Mouse (Mus musculus) lung, postnatal 0 days (tissue): ENCODE results near the gene Smpd3. TPM values are rescaled to one million over a fixed set of nuclear protein-coding genes. Genes with fewer than 3 reads are reported as not detected.

Experiments used
- ATAC-seq: fragments of 200-750 bp; cut with Nextera tagmentation; 2 replicates; pipeline ENCODE4 v1.8.0; 2017; ENCODE audit warnings: moderate library complexity
- DNase-seq: peaks from one replicate; pipeline ENCODE4 v3.0.0-alpha.2; 2016; ENCODE audit warnings: low spot score
- H3K27ac ChIP-seq: fragments of 300-500 bp; sonication (generic); 2 replicates; pipeline ENCODE4 v1.5.1; 2014; ENCODE audit warnings: antibody characterized with exemption, mild to moderate bottlenecking, low read length, mixed read lengths
- H3K27me3 ChIP-seq: fragments of 300-500 bp; sonication (generic); replicated peaks from 2 replicates; pipeline ENCODE4 v1.6.1; 2014; ENCODE audit warnings: low read length, mixed read lengths; ENCODE audit not compliant: insufficient read depth
- H3K36me3 ChIP-seq: fragments of 300-500 bp; sonication (generic); 2 replicates; pipeline ENCODE4 v1.6.1; 2014; ENCODE audit warnings: low read length, mixed read lengths; ENCODE audit not compliant: insufficient read depth
- H3K4me1 ChIP-seq: fragments of 300-500 bp; sonication (generic); 2 replicates; pipeline ENCODE4 v1.6.1; 2014; ENCODE audit warnings: antibody characterized with exemption, low read depth, low read length, mixed read lengths; ENCODE audit not compliant: insufficient read depth
- H3K4me2 ChIP-seq: fragments of 300-500 bp; sonication (generic); replicated peaks from 2 replicates; pipeline ENCODE4 v1.6.1; 2014; ENCODE audit warnings: low read depth, mild to moderate bottlenecking, low read length, moderate library complexity, mixed read lengths
- H3K4me3 ChIP-seq: fragments of 300-500 bp; sonication (generic); 2 replicates; pipeline ENCODE4 v1.5.1; 2014; ENCODE audit warnings: low read depth, low read length
- H3K9ac ChIP-seq: fragments of 300-500 bp; sonication (generic); replicated peaks from 2 replicates; pipeline ENCODE4 v1.6.1; 2014; ENCODE audit warnings: low read depth, mild to moderate bottlenecking
- H3K9me3 ChIP-seq: fragments of 300-500 bp; sonication (generic); 2 replicates; pipeline ENCODE4 v1.6.1; 2016; ENCODE audit warnings: low read length, mixed read lengths
- CTCF ChIP-seq: IDR thresholded peaks from 2 replicates; pipeline ENCODE4 v1.5.1; 2016; ENCODE audit warnings: antibody characterized with exemption, mild to moderate bottlenecking
- EP300 ChIP-seq: IDR thresholded peaks from 2 replicates; pipeline ENCODE4 v1.6.1; 2016; ENCODE audit warnings: antibody characterized with exemption, mild to moderate bottlenecking, control low read depth
- WGBS: fragments of 180-500 bp; shearing (Covaris S2); extraction: QIAGEN DNeasy Blood & Tissue Kit; methylation state at CpG from one replicate; pipeline ENCODE4 v1.1.7; 2014; 5-methylcytosine and 5-hydroxymethylcytosine counted together
- polyA plus RNA-seq: library from polyadenylated mRNA; unstranded; fragments of >200 nt; fragmentation: Nextera tagmentation; extraction: Ambion mirVana; gene quantifications from 2 replicates; pipeline ENCODE4 v1.2.1, GENCODE M21; 2015

The Smpd3 gene
- polyA plus RNA-seq, 1 experiment from 2014 or later, result 1.7 TPM

GRCm38 (mm10) chr8:106232751-106233150, 105.0 kb downstream of the Smpd3 start:
- H3K27me3 ChIP-seq, result no peaks in the 10 kb centered on the region
- no peak overlapping the region for H3K9ac ChIP-seq
- H3K4me2 ChIP-seq, result no peak overlapping the region
- H3K36me3 ChIP-seq, result peaks cover 5% of the 10 kb centered on the region; the same call in 1 of the 2 replicates
- H3K27ac ChIP-seq, result no peak overlapping the region
- WGBS, result 56% methylated on average over 3 of the region's 3 CpGs
- TF ChIP-seq EP300 (no peak), CTCF (no peak; the same call in 1 of the 2 replicates)
- no peaks in the 10 kb centered on the region for H3K9me3 ChIP-seq
- no peak overlapping the region for H3K4me3 ChIP-seq
- no peaks in the 10 kb centered on the region for H3K4me1 ChIP-seq
- DNase-seq (no peak), ATAC-seq (no peak)

GRCm38 (mm10) chr8:106231536-106231935, 106.3 kb downstream of the Smpd3 start:
- Histone ChIP-seq H3K27me3 (no peaks in the 10 kb centered on the region), H3K36me3 (peaks cover 5% of the 10 kb centered on the region; the same call in 1 of the 2 replicates), H3K4me1 (no peaks in the 10 kb centered on the region), H3K27ac (no peak overlapping the region), H3K9me3 (no peaks in the 10 kb centered on the region), H3K9ac (no peak overlapping the region), H3K4me3 (no peak overlapping the region), H3K4me2 (no peak overlapping the region)
- whole genome bisulfite sequencing, result 92% methylated on average over 7 of the region's 7 CpGs
- no peak for DNase-seq
- TF ChIP-seq CTCF, result no peak
- TF ChIP-seq EP300, result no peak
- no peak for ATAC-seq

- H3K9me3 ChIP-seq, result no peaks in the 10 kb centered on the region
- WGBS, result 36% methylated on average over 9 of the region's 9 CpGs
- peak; percentile 59 for DNase-seq
- no peaks in the 10 kb centered on the region for H3K27me3 ChIP-seq
- H3K27ac ChIP-seq, result no peak overlapping the region
- H3K4me3 ChIP-seq, result no peak overlapping the region
- H3K4me1 ChIP-seq, result no peaks in the 10 kb centered on the region
- no peak overlapping the region for H3K4me2 ChIP-seq
- H3K36me3 ChIP-seq, result no peaks in the 10 kb centered on the region; the same call in 1 of the 2 replicates
- no peak for ATAC-seq
- no peak overlapping the region for H3K9ac ChIP-seq
- no peak for TF ChIP-seq EP300
- peak; percentile 87 for TF ChIP-seq CTCF
Observed at GRCm38 (mm10) chr8:106226589-106226988, 111.2 kb downstream of the Smpd3 start.

- Histone ChIP-seq H3K9me3 (no peaks in the 10 kb centered on the region), H3K4me3 (no peak overlapping the region), H3K4me2 (no peak overlapping the region), H3K36me3 (peaks cover 4% of the 10 kb centered on the region; the same call in 1 of the 2 replicates), H3K27me3 (no peaks in the 10 kb centered on the region), H3K27ac (no peak overlapping the region), H3K9ac (no peak overlapping the region), H3K4me1 (no peaks in the 10 kb centered on the region)
- ATAC-seq, result no peak
- TF ChIP-seq CTCF (peak; percentile 14; the same call in 1 of the 2 replicates), EP300 (no peak)
- no peak for DNase-seq
- WGBS, result 85% methylated on average over 3 of the region's 3 CpGs
Observed at GRCm38 (mm10) chr8:106219620-106220019, 118.2 kb downstream of the Smpd3 start.

- H3K4me2 ChIP-seq, result no peak overlapping the region
- no peaks in the 10 kb centered on the region for H3K27me3 ChIP-seq
- TF ChIP-seq EP300 (no peak), CTCF (no peak)
- ATAC-seq (no peak), DNase-seq (no peak)
- WGBS, result 78% methylated on average over 3 of the region's 3 CpGs
- peaks cover 3% of the 10 kb centered on the region; the same call in 1 of the 2 replicates for H3K4me1 ChIP-seq
- H3K4me3 ChIP-seq, result no peak overlapping the region
- 0 out of 2 replicates have a peak, but pooled peaks cover 7% of the 10 kb centered on the region for H3K36me3 ChIP-seq
- no peak overlapping the region for H3K27ac ChIP-seq
- no peaks in the 10 kb centered on the region for H3K9me3 ChIP-seq
- H3K9ac ChIP-seq, result no peak overlapping the region
Observed at GRCm38 (mm10) chr8:106213959-106214358, 123.8 kb downstream of the Smpd3 start.

- 2% methylated on average over 13 of the region's 13 CpGs for WGBS
- Histone ChIP-seq H3K4me1 (peaks cover 3% of the 10 kb centered on the region; the same call in 1 of the 2 replicates), H3K4me3 (peak overlapping the region; percentile 88), H3K4me2 (peak overlapping the region; percentile 81), H3K36me3 (0 out of 2 replicates have a peak, but pooled peaks cover 3% of the 10 kb centered on the region), H3K9ac (peak overlapping the region; percentile 93), H3K27ac (peak overlapping the region; percentile 94), H3K9me3 (no peaks in the 10 kb centered on the region), H3K27me3 (no peaks in the 10 kb centered on the region)
- peak; percentile 47 for DNase-seq
- TF ChIP-seq EP300 (no peak), CTCF (no peak)
- peak; percentile 8; the same call in 1 of the 2 replicates for ATAC-seq
Observed at GRCm38 (mm10) chr8:106211421-106211820, 126.4 kb downstream of the Smpd3 start.
